Mouse (Mus musculus) MEL (cell line): ENCODE measurements around the gene Tlx2. TPM values are rescaled to one million over a fixed set of nuclear protein-coding genes. Genes with fewer than 3 reads are reported as not detected.

ENCODE experiments used
- DNase-seq: peaks from one replicate; pipeline ENCODE4 v3.0.0; 2011; ENCODE audit warnings: low read depth, low spot score
- H3K27ac ChIP-seq: 2 replicates; pipeline ENCODE4 v1.5.1; 2012; ENCODE audit warnings: low read depth, mild to moderate bottlenecking, control low read depth, low read length, moderate library complexity; ENCODE audit not compliant: control insufficient read depth
- H3K27me3 ChIP-seq, 2 experiments: fragments of 150-350 bp in 1 of 2; sonication (generic) in 1 of 2; 2 replicates each; pipeline ENCODE4 v1.6.1; 2012; ENCODE audit warnings: low read length in 2 of 2, mild to moderate bottlenecking in 2 of 2, improper control_type of control experiment in 1 of 2, moderate library complexity in 1 of 2; ENCODE audit not compliant: insufficient read depth in 2 of 2, control insufficient read depth in 1 of 2
- H3K36me3 ChIP-seq, 2 experiments: 2 replicates each; pipeline ENCODE4 v1.6.1; 2012 to 2014; ENCODE audit warnings: low read length in 2 of 2, improper control_type of control experiment in 1 of 2, inconsistent platforms in 1 of 2, mild to moderate bottlenecking in 1 of 2; ENCODE audit not compliant: insufficient read depth in 2 of 2, control insufficient read depth in 1 of 2
- H3K4me1 ChIP-seq, 2 experiments: fragments of 150-350 bp in 1 of 2; sonication (generic) in 1 of 2; 2 replicates each; pipeline ENCODE4 v1.6.1; 2012; ENCODE audit warnings: low read length in 2 of 2, improper control_type of control experiment in 1 of 2, mild to moderate bottlenecking in 1 of 2; ENCODE audit not compliant: insufficient read depth in 2 of 2, control insufficient read depth in 1 of 2
- H3K4me3 ChIP-seq, 2 experiments: fragments of 150-350 bp in 1 of 2; sonication (generic) in 1 of 2; 2 replicates each; pipeline ENCODE4 v1.5.1; 2012; ENCODE audit warnings: low read depth in 2 of 2, low read length in 2 of 2, mild to moderate bottlenecking in 2 of 2, moderate library complexity in 2 of 2, control low read depth in 1 of 2, improper control_type of control experiment in 1 of 2; ENCODE audit not compliant: control insufficient read depth in 1 of 2, insufficient read depth in 1 of 2
- H3K79me2 ChIP-seq: 2 replicates; pipeline ENCODE4 v1.6.1; 2012; ENCODE audit warnings: mild to moderate bottlenecking, low read length, moderate library complexity; ENCODE audit not compliant: control insufficient read depth, poor library complexity, insufficient read depth
- H3K9ac ChIP-seq: 2 replicates; pipeline ENCODE4 v1.6.1; 2012; ENCODE audit warnings: low read depth, mild to moderate bottlenecking, control low read depth, low read length, moderate library complexity; ENCODE audit not compliant: control insufficient read depth, poor library complexity, severe bottlenecking
- H3K9me3 ChIP-seq: fragments of 150-350 bp; sonication (generic); replicated peaks from 2 replicates; pipeline ENCODE4 v1.6.1; 2012; ENCODE audit warnings: mild to moderate bottlenecking, low read length, improper control_type of control experiment, moderate library complexity; ENCODE audit not compliant: insufficient read depth
- CTCF ChIP-seq, 3 experiments: IDR thresholded peaks in 2 of 3; conservative IDR thresholded peaks in 1 of 3; 2 replicates each; pipeline ENCODE4 v1.5.1; 2011 to 2012; ENCODE audit warnings: low read length in 3 of 3, low read depth in 2 of 3, mild to moderate bottlenecking in 2 of 3, improper control_type of control experiment in 1 of 3, inconsistent platforms in 1 of 3, mixed read lengths in 1 of 3, moderate library complexity in 1 of 3; ENCODE audit not compliant: control insufficient read depth in 1 of 3, insufficient read depth in 1 of 3, poor library complexity in 1 of 3, severe bottlenecking in 1 of 3
- E2F4 ChIP-seq: IDR thresholded peaks from 2 replicates; pipeline ENCODE4 v1.6.1; 2011; ENCODE audit warnings: low read depth, low read length, improper control_type of control experiment, borderline replicate concordance
- ETS1 ChIP-seq: IDR thresholded peaks from 2 replicates; pipeline ENCODE4 v1.6.1; 2012; ENCODE audit warnings: low read depth, mild to moderate bottlenecking, inconsistent platforms, low read length, improper control_type of control experiment, moderate library complexity
- GABPA ChIP-seq: IDR thresholded peaks from 2 replicates; pipeline ENCODE4 v1.6.1; 2012; ENCODE audit warnings: low read depth, mild to moderate bottlenecking, inconsistent platforms, low read length, improper control_type of control experiment, moderate library complexity
- GATA1 ChIP-seq: IDR thresholded peaks from 2 replicates; pipeline ENCODE4 v1.6.1; 2011; ENCODE audit warnings: low read depth, low read length, improper control_type of control experiment
- HCFC1 ChIP-seq: IDR thresholded peaks from 2 replicates; pipeline ENCODE4 v1.6.1; 2012; ENCODE audit warnings: low read depth, mild to moderate bottlenecking, inconsistent platforms, low read length, improper control_type of control experiment, moderate library complexity
- KAT2A ChIP-seq: conservative IDR thresholded peaks from 2 replicates; pipeline ENCODE4 v1.6.1; 2012; ENCODE audit warnings: low read depth, low read length, improper control_type of control experiment, inconsistent platforms
- MAZ ChIP-seq: IDR thresholded peaks from 2 replicates; pipeline ENCODE4 v1.6.1; 2012; ENCODE audit warnings: low read depth, mild to moderate bottlenecking, inconsistent platforms, low read length, improper control_type of control experiment
- MEF2A ChIP-seq: IDR thresholded peaks from 2 replicates; pipeline ENCODE4 v1.6.1; 2014; ENCODE audit warnings: low read depth, mild to moderate bottlenecking, inconsistent platforms, low read length, improper control_type of control experiment; ENCODE audit not compliant: poor library complexity, insufficient replicate concordance, severe bottlenecking; ENCODE audit errors: extremely low read depth
- MXI1 ChIP-seq: IDR thresholded peaks from 2 replicates; pipeline ENCODE4 v1.6.1; 2011; ENCODE audit warnings: mild to moderate bottlenecking, low read depth, low read length, improper control_type of control experiment
- MYB ChIP-seq: IDR thresholded peaks from 2 replicates; pipeline ENCODE4 v1.6.1; 2011; ENCODE audit warnings: mild to moderate bottlenecking, low read depth, low read length, improper control_type of control experiment
- MYC ChIP-seq: IDR thresholded peaks from 2 replicates; pipeline ENCODE4 v1.6.1; 2011; ENCODE audit warnings: low read depth, mild to moderate bottlenecking, low read length, improper control_type of control experiment, moderate library complexity
- NELFE ChIP-seq: IDR thresholded peaks from 2 replicates; pipeline ENCODE4 v1.6.1; 2011; ENCODE audit warnings: low read depth, low read length, improper control_type of control experiment
- POLR2A ChIP-seq, 2 experiments: IDR thresholded peaks; 2 replicates each; pipeline ENCODE4 v1.6.1; 2011 to 2012; ENCODE audit warnings: low read length in 2 of 2, mild to moderate bottlenecking in 2 of 2, control low read depth in 1 of 2, improper control_type of control experiment in 1 of 2, low read depth in 1 of 2, moderate library complexity in 1 of 2; ENCODE audit not compliant: control insufficient read depth in 1 of 2, insufficient read depth in 1 of 2, poor library complexity in 1 of 2
- POLR2AphosphoS2 ChIP-seq: IDR thresholded peaks from 2 replicates; pipeline ENCODE4 v1.6.1; 2011; ENCODE audit warnings: low read length, improper control_type of control experiment
- POLR2AphosphoS5 ChIP-seq: IDR thresholded peaks from 2 replicates; pipeline ENCODE4 v1.6.1; 2012; ENCODE audit warnings: low read depth, borderline replicate concordance, mild to moderate bottlenecking, inconsistent platforms, low read length, moderate library complexity, mixed read lengths
- RAD21 ChIP-seq: IDR thresholded peaks from 2 replicates; pipeline ENCODE4 v1.6.1; 2011; ENCODE audit warnings: mild to moderate bottlenecking, low read depth, low read length, improper control_type of control experiment
- RCOR1 ChIP-seq: IDR thresholded peaks from 2 replicates; pipeline ENCODE4 v1.6.1; 2012; ENCODE audit warnings: low read depth, mild to moderate bottlenecking, inconsistent platforms, low read length, improper control_type of control experiment
- SIN3A ChIP-seq: IDR thresholded peaks from 2 replicates; pipeline ENCODE4 v1.6.1; 2012; ENCODE audit warnings: low read length, improper control_type of control experiment, inconsistent platforms
- TAL1 ChIP-seq: IDR thresholded peaks from 2 replicates; pipeline ENCODE4 v1.6.1; 2012; ENCODE audit warnings: mild to moderate bottlenecking, inconsistent platforms, low read length, moderate library complexity, mixed read lengths
- TCF12 ChIP-seq: IDR thresholded peaks from 2 replicates; pipeline ENCODE4 v1.6.1; 2014; ENCODE audit warnings: low read depth, mild to moderate bottlenecking, inconsistent platforms, low read length, improper control_type of control experiment, moderate library complexity
- USF1 ChIP-seq: IDR thresholded peaks from 2 replicates; pipeline ENCODE4 v1.6.1; 2014; ENCODE audit warnings: low read depth, mild to moderate bottlenecking, inconsistent platforms, low read length, improper control_type of control experiment, moderate library complexity
- ZKSCAN1 ChIP-seq: IDR thresholded peaks from 2 replicates; pipeline ENCODE4 v1.6.1; 2012; ENCODE audit warnings: low read depth, mild to moderate bottlenecking, inconsistent platforms, low read length, improper control_type of control experiment, moderate library complexity
- ZNF384 ChIP-seq: IDR thresholded peaks from 2 replicates; pipeline ENCODE4 v1.6.1; 2012; ENCODE audit warnings: low read depth, mild to moderate bottlenecking, inconsistent platforms, low read length, improper control_type of control experiment
- polyA plus RNA-seq, 2 experiments: library from polyadenylated mRNA; stranded (reverse) in 1 of 2; unstranded in 1 of 2; fragments of >175 nt in 1 of 2; fragments of >200 nt in 1 of 2; gene quantifications; 2 replicates each; pipeline versions ENCODE4 v1.2.1 to v1.2.4; 2012; ENCODE audit warnings: low replicate concordance in 2 of 2, low read depth in 1 of 2; ENCODE audit not compliant: insufficient read length in 2 of 2, insufficient read depth in 1 of 2, missing spikeins in 1 of 2
- total RNA-seq: library from RNA; depleted of rRNA; stranded (reverse); fragments of 300-350 nt; gene quantifications from 2 replicates; pipeline ENCODE4 v1.2.3, GENCODE M21; 2012

The Tlx2 gene
- total and polyA plus RNA-seq, 3 experiments, result not detected

DNA sequence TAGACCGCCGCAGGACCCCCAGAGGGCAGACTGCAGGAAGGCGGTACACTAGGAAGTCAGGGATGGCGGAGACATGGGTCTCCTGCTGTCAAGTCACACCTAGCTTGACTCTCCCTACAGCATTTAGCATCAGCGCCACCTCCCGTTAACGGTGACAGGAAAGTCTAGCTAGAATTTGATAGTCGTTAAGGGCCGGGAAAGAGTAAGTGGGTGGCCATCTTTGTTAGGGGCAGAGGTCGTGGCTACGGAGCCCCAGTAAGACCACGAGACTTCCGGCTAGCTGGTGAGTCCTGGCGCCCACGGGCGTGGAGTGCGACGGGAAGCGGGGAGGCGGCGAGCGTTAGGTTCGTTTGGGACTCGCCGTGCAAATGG lies 31.2 kb upstream of the Tlx2 start, which contains the start of the genes Ccdc142 and Gm42688 (continued):
- TF ChIP-seq KAT2A, result no peak; the same call in 1 of the 2 replicates
- TF ChIP-seq, all 39 proteins: peak for 23

DNA sequence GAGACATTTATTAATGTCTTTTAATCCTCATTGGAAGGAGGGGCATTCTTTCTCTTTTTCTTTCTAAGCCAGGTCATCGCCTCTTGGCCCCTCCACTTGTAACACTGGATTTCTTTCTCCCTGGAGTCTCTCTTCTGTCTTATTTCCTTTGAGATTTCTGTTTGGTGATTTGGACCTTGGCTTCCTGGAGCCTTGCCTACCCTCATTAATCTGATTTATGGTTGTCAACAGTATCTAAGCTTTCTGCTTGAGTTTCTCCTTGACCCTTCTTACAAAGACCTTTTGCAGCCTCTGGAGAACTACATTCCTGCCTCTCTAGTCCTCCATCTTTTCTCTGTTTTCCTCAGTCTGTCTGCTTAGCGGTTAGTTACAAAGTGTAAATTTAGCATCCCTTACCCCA lies 28.3 kb upstream of the Tlx2 start:
- H3K4me3 ChIP-seq, result no peak overlapping the region
- TF ChIP-seq E2F4 (no peak), SIN3A (no peak), POLR2A (IDR thresholded peaks at IDR 0.05; ENCODE audit: control insufficient read depth in 1 of 2, insufficient read depth in 1 of 2, low read depth in 1 of 2, low read length in 2 of 2, poor library complexity in 1 of 2) (no peak), USF1 (no peak), NELFE (no peak), ETS1 (no peak), MYB (no peak), GATA1 (no peak), GABPA (no peak), ZNF384 (no peak), ZKSCAN1 (no peak)
- peaks cover 0 to 8% of the 10 kb centered on the region in 2 experiments; a peak in 2 of 4 replicates for H3K36me3 ChIP-seq
- no peak overlapping the region for H3K9ac ChIP-seq
- no peaks in the 10 kb centered on the region for H3K9me3 ChIP-seq
- no peak overlapping the region for H3K27ac ChIP-seq
- DNase-seq, result no peak
- peaks cover 12% of the 10 kb centered on the region for H3K79me2 ChIP-seq
- H3K4me1 ChIP-seq, result peaks cover 0 to 7% of the 10 kb centered on the region in 2 experiments; a peak in 3 of 4 replicates
- 0 out of 4 replicates have a peak, but pooled peaks cover 0 to 1% of the 10 kb centered on the region in 2 experiments for H3K27me3 ChIP-seq

DNA sequence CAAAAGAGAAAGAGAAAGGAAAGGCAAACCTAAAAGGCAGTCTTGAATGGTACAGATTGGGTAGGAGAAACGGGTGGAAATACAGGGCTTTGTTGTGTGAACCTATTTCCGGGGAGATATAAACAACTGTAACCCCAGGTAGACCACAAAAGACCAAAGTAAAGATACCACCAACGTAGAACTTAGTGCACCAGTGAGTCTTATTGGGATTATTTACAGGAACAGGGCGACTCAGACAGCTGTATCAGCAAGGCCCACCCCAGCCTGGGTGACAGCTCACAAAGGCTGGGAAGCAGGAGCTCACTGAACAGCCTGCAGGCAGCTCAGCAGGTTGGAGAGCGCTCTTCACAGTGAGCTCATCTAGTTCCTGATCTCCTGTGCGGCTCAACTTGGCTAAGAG lies 25.9 kb upstream of the Tlx2 start:
- 0 out of 4 replicates have a peak, but pooled peaks cover 0 to 1% of the 10 kb centered on the region in 2 experiments for H3K27me3 ChIP-seq
- peaks cover 0 to 5% of the 10 kb centered on the region in 2 experiments; a peak in 3 of 4 replicates for H3K4me1 ChIP-seq

More for the DNA sequence above, 25.9 kb upstream of the Tlx2 start:
- Histone ChIP-seq H3K4me3 (no peak overlapping the region; a peak in 1 of 4 replicates), H3K79me2 (no peaks in the 10 kb centered on the region), H3K9ac (no peak overlapping the region), H3K36me3 (peaks cover 0 to 4% of the 10 kb centered on the region in 2 experiments; a peak in 1 of 4 replicates), H3K9me3 (no peaks in the 10 kb centered on the region), H3K27ac (no peak overlapping the region)
- TF ChIP-seq TAL1, result no peak
- TF ChIP-seq MAZ, result no peak
- TF ChIP-seq POLR2AphosphoS5, result no peak
- no peak for TF ChIP-seq POLR2AphosphoS2
- no peak for TF ChIP-seq ZNF384
- no peak for TF ChIP-seq NELFE
- TF ChIP-seq HCFC1, result no peak
- TF ChIP-seq CTCF (IDR thresholded peaks at IDR 0.05 in 2 of 3, conservative IDR thresholded peaks at IDR 0.05 in 1 of 3; ENCODE audit: control insufficient read depth in 1 of 3, insufficient read depth in 1 of 3, low read depth in 2 of 3, low read length in 3 of 3, poor library complexity in 1 of 3, severe bottlenecking in 1 of 3), result no peak
- TF ChIP-seq TCF12, result no peak
- no peak for TF ChIP-seq SIN3A
- no peak for TF ChIP-seq MEF2A
- TF ChIP-seq MXI1, result no peak
- TF ChIP-seq MYC, result no peak
- TF ChIP-seq RCOR1, result no peak
- TF ChIP-seq RAD21, result no peak
- peak; percentile 59 for DNase-seq
